Mouse (Mus musculus) limb, embryonic 14.5 days (tissue): ENCODE measurements at regions not wholly inside any gene's neighbourhood (a gene's known extent, or its start where the extent isn't known, plus 50 kb on each side); places are given as distances from the start of the nearest gene placed in this dataset.

Experiments used
- ATAC-seq: fragments of 200-750 bp; cut with Nextera tagmentation; 2 replicates; pipeline ENCODE4 v1.8.0; 2017; ENCODE audit warnings: low read depth, moderate number of reproducible peaks, moderate TSS enrichment; ENCODE audit not compliant: low FRiP score
- DNase-seq: peaks from one replicate; pipeline ENCODE4 v3.0.0-alpha.2; 2015; ENCODE audit warnings: low spot score
- H3K27ac ChIP-seq: fragments of 300-500 bp; sonication (generic); replicated peaks from 2 replicates; pipeline ENCODE4 v1.5.1; 2014; ENCODE audit warnings: low read depth, mild to moderate bottlenecking, low read length, moderate library complexity, mixed read lengths
- H3K27me3 ChIP-seq: fragments of 300-500 bp; sonication (generic); 2 replicates; pipeline ENCODE4 v1.6.1; 2014; ENCODE audit warnings: low read length, mixed read lengths; ENCODE audit not compliant: control insufficient read depth, insufficient read depth
- H3K36me3 ChIP-seq: fragments of 300-500 bp; sonication (generic); 2 replicates; pipeline ENCODE4 v1.6.1; 2014; ENCODE audit warnings: mild to moderate bottlenecking, low read length, moderate library complexity, mixed read lengths; ENCODE audit not compliant: control insufficient read depth, insufficient read depth
- H3K4me1 ChIP-seq: fragments of 300-500 bp; sonication (generic); 2 replicates; pipeline ENCODE4 v1.6.1; 2014; ENCODE audit warnings: antibody characterized with exemption, low read length, mixed read lengths; ENCODE audit not compliant: control insufficient read depth, insufficient read depth
- H3K4me2 ChIP-seq: fragments of 300-500 bp; sonication (generic); replicated peaks from 2 replicates; pipeline ENCODE4 v1.6.1; 2014; ENCODE audit warnings: low read depth, mild to moderate bottlenecking, low read length, moderate library complexity; ENCODE audit not compliant: severe bottlenecking
- H3K4me3 ChIP-seq: fragments of 300-500 bp; sonication (generic); replicated peaks from 2 replicates; pipeline ENCODE4 v1.5.1; 2014; ENCODE audit warnings: low read length
- H3K9ac ChIP-seq: fragments of 300-500 bp; sonication (generic); 2 replicates; pipeline ENCODE4 v1.6.1; 2014; ENCODE audit warnings: mild to moderate bottlenecking, low read depth, low read length, moderate library complexity; ENCODE audit not compliant: severe bottlenecking
- H3K9me3 ChIP-seq: fragments of 300-500 bp; sonication (generic); 2 replicates; pipeline ENCODE4 v1.6.1; 2016; ENCODE audit warnings: low read length; ENCODE audit not compliant: control insufficient read depth
- POLR2A ChIP-seq: fragments of 200-500 bp; IDR thresholded peaks from 2 replicates; pipeline ENCODE4 v1.8.0; 2012; ENCODE audit warnings: inconsistent platforms, mild to moderate bottlenecking, moderate library complexity, borderline replicate concordance; ENCODE audit not compliant: insufficient read depth, insufficient read length; ENCODE audit errors: extremely low read depth
- WGBS: fragments of 180-500 bp; shearing (Covaris S2); extraction: QIAGEN DNeasy Blood & Tissue Kit; methylation state at CpG from one replicate; pipeline ENCODE4 v1.1.7; 2014; 5-methylcytosine and 5-hydroxymethylcytosine counted together

DNA sequence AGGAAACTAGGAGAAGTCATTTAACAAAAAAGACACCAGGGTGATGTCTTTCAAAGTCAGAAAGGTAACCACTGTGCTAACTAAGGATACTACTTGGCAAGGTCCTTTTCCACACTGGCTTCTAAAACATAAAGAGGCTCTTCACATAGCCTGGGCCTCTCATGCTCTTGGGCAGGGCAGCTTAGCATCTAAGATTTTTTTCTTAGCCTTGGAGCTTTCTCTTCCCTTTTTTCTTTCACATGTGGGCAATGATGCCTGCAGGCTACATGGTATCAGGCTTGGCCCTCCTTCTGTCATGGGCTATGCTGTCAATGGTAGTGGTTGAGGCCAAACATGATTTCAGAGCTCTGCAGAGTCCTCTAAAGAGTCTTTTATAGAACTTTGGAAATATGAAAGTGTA lies 60.6 kb downstream of the Serpinb6d start:
- no peaks in the 10 kb centered on the region for H3K27me3 ChIP-seq
- ATAC-seq (no peak), DNase-seq (no peak)
- no peak for TF ChIP-seq POLR2A
- H3K4me2 ChIP-seq: no peak overlapping the region
- H3K27ac ChIP-seq: no peak overlapping the region
- H3K9me3 ChIP-seq: no peaks in the 10 kb centered on the region
- no peaks in the 10 kb centered on the region for H3K4me1 ChIP-seq
- no peak overlapping the region for H3K9ac ChIP-seq
- H3K36me3 ChIP-seq: no peaks in the 10 kb centered on the region
- H3K4me3 ChIP-seq: no peak overlapping the region

DNA sequence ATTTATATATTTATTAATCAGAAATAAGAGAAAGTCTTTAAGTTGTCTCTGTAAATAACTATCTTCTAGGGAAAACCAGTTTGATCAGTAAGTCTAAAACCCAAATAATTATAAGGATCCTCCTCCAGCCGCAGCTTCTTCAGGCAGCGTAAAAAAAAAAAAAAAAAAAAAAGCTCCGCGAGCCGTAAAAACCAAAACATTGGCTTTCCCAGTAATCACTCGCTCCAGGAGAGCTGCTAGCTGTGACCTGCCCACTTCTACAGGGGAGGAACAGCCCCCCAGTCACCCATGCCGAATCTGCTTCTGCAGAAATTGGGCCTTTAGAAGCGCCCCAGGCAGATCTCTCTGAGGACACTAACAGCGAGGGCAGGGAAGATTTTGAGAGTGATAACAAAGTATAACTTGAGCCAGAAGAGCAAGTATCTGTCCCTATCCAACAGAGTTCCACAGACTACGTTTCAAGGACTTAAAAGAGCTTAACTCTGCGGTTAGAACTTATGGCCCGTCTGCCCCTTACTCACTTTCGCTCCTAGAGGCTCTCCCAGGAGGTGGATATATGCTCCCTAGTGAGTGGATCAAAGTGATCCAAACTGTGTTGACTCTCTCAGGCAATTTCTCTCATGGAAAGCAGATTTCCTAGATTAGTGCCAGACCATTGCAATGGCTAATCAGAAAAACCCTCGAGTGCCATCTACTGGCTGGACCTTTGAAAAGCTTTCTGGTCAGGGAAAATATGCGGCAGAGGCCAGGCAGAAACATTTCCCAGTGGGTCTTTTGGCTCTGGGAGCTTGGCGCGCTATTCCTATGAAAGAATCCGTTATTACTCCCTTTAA lies 80.7 kb downstream of the Serpinb6e start:
- Histone ChIP-seq H3K27ac (no peak overlapping the region), H3K9ac (no peak overlapping the region), H3K27me3 (no peaks in the 10 kb centered on the region), H3K36me3 (no peaks in the 10 kb centered on the region), H3K4me3 (peak overlapping the region; percentile 9; the same call in 1 of the 2 replicates), H3K4me1 (no peaks in the 10 kb centered on the region), H3K4me2 (peak overlapping the region; percentile 32; the same call in 1 of the 2 replicates), H3K9me3 (no peaks in the 10 kb centered on the region)
- ATAC-seq (peak; percentile 44; the same call in 1 of the 2 replicates), DNase-seq (peak; percentile 79)
- 37% methylated on average over 17 of the region's 18 CpGs for WGBS
- TF ChIP-seq POLR2A: no peak

DNA sequence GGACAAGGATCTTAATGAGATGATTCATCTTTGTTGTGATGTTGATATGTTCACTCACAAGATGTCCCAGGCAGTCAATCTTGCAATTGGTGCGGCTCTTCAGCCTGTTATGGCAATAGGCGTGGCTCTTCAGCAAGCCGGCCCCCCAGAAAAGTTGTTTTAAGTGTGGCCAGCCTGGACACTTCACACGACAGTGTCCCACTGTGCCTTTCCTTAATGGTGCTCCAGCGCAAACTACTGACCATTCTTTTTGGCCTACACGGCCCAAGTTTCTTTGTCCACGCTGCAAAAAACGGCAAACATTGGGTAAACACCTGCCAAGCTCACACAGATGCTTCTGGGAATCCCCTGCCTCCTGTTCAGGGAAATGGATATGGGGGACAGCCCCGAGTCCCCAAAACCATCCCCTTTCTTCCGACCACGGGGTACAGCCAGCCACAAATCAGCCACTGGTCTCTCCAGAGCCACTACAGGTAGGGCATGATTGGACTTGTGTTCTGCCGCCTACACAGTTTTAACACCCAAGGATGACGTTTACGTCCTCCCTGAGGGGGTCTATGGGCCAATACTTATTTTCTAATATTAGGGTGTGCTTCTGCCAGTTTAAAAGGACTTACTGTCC lies 79.8 kb downstream of the Serpinb6e start:
- no peak overlapping the region for H3K4me2 ChIP-seq
- H3K9ac ChIP-seq: no peak overlapping the region
- TF ChIP-seq POLR2A: no peak
- WGBS: 81% methylated on average over 14 of the region's 14 CpGs
- H3K9me3 ChIP-seq: no peaks in the 10 kb centered on the region
- no peak for DNase-seq
- ATAC-seq: no peak
- H3K27me3 ChIP-seq: no peaks in the 10 kb centered on the region
- no peak overlapping the region for H3K27ac ChIP-seq
- H3K4me3 ChIP-seq: no peak overlapping the region
- no peaks in the 10 kb centered on the region for H3K4me1 ChIP-seq
- H3K36me3 ChIP-seq: no peaks in the 10 kb centered on the region
